Mouse (Mus musculus): ENCODE results near the gene Chek2.

DNA sequence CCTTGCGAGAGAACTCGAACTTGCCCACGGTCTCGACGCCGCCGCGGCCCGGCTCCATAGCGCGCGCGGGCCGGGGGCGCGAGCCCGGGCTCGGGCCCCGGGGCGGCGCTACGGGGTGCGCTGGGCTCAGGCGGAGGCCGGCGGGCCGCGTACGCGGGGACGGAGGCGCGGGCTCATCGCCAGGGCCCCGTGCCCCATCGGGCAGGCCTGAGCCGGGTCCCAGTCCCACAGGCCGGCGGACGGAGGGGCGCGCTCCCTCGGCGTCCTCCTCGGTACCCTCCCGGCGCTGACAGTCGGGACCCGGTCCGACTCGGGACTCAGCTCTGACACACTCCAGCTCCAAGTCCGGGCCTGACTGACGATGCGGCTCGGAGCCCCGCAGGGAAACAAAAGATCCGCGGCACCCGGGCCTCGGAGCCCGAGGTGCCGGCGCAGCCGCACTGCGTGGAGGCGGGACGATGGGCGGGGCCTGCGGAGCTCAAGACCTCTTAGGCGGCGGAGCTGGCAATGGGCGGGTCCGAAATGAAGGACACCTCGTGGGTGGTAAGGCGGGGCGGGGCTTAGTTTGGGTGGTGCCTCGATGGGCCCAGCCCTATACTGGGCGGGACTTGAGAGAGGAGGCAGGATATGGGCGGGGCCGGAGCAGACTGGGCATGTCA is 30.0 kb upstream of the Chek2 start, which contains the start of gene Ulk1:
- TF ChIP-seq CTCF (conservative IDR thresholded peaks at IDR 0.05 in 1 of 2, IDR thresholded peaks at IDR 0.05 in 1 of 2; ENCODE audit: low read depth in 2 of 2, low read length in 2 of 2) (no peak), ZMIZ1 (IDR thresholded peaks at IDR 0.05; ENCODE audit: low read depth, low read length) (peak; percentile 94), UBTF (IDR thresholded peaks at IDR 0.05; ENCODE audit: low read depth, low read length) (peak; percentile 93), POLR2A (IDR thresholded peaks at IDR 0.05; ENCODE audit: low read depth, low read length) (peak; percentile 98)

Measured in CH12.LX (cell line).